Mouse (Mus musculus): ENCODE results near the gene Cbfb.
"Not testable (repeated sequence)": the region's sequence is repeated elsewhere in the genome, so short reads cannot be mapped to it uniquely, and the experiment has no call there.

The Cbfb gene

DNA sequence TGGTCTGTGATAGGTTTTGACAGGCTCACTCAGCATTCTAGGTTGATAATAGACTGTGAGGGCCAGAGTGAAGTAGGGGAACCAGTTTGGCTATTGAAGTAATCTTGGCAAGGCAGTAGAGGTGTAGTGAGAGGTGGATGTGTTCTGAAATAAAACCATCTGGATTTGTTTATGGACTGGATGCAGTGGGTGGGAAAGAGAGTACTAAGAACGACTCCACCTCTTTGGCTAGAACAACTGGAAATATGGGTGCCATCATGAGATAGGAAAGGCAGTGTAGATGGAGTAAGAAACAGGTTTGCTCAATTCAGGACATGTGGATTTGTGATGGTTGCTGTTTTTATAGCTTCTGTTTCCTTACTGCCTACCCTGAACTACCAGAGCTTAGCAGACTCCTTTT, 11.7 kb downstream of the Cbfb start:
- no peak for DNase-seq (ENCODE audit: low read depth, low spot score)

DNA sequence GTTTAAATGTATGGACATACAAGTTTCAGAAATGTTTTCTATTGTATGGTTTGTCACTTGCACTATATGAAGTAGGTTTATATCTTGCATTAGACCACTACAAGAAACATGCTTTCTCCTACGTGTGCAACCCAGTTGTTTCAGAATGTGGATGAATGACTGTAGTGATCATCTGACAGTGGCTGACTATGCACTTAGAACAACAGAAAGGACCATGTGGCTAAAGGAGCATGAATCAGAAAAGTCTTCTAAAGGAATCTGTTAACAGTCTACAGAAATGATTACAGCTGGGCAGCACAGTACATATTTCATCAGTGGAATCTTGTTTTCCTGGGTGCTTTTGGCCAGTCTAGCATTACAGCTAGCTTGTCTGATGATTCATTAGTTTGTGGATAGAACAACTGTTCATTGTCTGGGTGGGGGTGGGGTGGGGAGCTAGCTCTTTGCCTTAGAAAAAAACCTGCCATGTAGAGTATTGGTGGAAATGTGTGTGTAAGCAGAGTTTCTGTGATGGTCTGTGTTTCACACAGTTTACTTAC, 16.1 kb downstream of the Cbfb start:
- no peak for DNase-seq (ENCODE audit: low read depth, low spot score)

DNA sequence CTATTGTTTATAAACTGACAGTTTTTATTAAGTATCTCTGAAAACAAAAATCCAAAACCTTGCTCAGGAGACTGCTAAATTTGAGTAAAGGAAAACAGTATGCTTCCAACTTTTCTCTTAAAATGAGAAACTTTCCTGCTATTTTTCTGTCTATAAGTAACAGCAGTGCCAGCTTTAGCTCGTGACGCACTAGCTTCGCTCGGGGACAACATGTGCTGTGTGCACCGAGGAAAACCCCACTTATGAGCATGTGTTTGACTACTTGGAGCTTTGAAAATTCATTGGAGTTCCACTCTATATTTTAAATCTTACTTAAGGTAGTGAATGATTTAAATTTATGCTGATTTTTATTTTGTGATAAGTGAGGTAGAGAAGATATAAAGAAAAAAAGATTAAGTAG, 21.7 kb downstream of the Cbfb start:
- no peak for DNase-seq (ENCODE audit: low read depth, low spot score)

DNA sequence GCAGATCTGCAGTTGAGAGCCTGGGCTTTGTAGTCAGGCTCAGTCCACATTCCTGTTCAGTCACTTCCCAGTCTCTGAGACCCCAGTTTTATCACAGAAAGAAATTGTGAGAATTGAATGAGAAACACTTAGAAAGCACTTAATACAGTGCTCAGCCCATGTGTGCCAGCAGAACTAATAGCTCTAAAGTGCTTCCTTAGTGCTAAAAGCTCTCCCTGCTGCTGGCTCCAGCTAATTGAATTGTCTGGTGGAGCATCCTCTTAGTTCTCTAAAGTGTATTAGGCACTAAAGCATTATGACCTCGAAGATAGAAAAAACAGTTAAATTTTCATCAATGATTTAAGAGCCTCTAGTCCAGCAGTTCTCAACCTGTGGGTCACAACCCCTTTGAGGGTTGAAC, 35.3 kb downstream of the Cbfb start:
- DNase-seq (ENCODE audit: low read depth, low spot score), result no peak

DNA sequence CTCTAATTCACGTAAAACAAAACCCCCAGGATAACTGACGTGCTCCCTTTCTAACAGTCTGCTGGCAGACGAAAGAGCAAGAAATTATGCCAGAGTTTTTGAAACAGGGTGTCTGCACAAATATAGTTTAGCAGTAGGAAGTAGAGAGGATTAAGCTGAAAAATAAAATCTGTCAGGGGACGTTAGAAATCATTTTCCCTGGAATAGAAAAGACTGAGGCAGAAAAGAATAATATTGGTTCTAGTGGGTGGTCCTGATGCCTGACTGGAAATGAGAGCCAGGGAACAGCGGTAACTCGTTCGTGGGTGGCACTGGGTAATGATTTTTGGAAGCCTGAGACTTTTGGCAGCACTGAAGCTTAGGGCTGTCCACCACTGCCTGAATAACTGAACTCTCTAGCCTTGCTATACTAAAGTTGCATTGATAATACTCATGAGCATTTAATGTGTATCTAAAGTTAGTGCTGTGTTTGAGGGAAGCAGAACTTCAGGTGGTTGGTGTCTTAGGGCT, 36.3 kb downstream of the Cbfb start:
- no peak for DNase-seq (ENCODE audit: low read depth, low spot score)

DNA sequence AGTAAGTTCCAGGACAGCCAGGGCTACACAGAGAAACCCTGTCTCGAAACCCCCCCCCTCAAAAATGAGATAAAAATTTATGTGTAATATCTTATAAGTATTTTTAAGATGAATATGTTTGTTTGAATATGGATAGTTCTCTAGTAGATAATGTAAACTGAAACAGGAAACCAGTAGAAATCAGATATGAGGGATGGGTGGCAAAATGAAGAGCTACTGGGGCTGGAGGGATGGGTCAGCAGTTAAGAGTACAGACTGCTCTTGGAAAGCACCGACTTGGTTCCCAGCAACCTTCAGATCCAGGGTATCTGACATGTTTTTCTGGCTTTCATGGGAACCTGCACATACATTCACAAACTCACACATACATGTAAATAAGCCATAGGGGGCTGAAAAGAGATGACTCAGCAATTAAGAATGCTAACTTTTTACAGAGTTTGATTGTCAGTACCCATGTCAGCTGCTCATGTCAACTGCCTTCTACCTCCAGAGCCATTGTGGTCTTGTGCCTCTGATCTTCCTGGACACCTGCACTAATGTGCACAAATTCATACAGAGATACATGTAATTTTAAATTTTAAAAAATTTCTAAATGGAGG, 37.3 kb downstream of the Cbfb start:
- DNase-seq (ENCODE audit: low read depth, low spot score), result no peak

DNA sequence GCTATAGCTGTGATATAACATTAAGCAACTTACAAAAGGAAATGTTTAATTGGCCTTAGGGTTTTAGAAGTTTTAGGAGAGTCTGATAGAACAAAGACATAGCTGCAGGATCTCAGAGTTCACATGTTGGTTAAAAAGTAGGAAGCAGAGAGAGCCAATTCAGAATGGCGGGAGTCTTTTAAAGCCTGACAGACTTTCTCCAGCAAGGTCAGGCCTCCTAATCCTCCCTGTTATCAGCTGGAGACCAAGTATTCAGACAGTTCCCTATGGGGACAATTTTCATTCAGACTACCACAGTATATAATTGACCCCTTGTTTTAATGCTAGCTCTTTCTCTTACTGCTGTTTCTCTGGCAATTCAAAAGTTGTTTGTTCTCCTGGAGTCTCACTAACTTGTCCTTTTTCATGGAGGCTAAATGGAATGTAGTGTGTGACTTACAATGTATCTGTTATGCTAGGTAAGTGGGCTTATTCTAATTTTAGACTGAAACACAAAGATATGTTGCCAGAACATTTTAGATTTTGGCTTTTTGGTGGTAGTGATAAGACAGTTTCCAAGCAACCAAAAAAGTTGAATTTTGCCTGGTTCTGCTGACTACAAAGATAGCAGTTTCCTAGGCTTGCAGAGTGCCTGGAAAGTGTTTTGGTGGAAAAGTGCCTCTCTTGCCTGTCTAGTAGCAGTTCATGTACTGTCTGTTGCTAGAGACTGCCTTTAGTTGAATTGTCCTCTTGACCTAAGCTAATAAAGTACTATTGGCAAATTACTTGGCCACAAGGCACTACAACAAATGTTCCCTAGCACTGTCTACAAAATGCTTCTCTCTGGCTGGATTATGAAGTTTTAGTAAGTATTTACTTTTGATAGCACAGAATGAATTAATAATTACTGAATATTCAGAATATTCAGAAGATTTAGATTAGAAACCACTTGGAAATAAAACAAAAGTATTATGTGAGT, 39.0 kb downstream of the Cbfb start:
- DNase-seq (ENCODE audit: low read depth, low spot score), result no peak

DNA sequence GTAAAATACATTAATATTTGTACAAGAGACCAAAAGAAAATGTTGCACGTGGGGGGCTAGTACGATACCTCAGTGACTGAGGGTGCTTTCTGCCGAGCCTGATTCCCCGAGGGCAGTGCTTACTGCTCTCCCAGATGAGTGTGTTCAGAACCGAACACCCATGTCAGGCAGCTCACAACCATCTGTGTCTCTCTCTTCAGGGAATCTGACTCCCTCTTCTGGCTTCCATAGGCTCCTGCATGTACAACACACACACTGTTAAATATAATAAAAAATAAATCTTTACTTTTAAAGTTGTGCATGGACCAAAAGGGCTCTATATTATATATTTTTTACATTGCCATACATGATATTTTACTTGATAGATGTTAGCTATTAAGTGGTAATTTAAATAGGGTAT, 43.6 kb downstream of the Cbfb start:
- DNase-seq (ENCODE audit: low read depth, low spot score), result no peak

DNA sequence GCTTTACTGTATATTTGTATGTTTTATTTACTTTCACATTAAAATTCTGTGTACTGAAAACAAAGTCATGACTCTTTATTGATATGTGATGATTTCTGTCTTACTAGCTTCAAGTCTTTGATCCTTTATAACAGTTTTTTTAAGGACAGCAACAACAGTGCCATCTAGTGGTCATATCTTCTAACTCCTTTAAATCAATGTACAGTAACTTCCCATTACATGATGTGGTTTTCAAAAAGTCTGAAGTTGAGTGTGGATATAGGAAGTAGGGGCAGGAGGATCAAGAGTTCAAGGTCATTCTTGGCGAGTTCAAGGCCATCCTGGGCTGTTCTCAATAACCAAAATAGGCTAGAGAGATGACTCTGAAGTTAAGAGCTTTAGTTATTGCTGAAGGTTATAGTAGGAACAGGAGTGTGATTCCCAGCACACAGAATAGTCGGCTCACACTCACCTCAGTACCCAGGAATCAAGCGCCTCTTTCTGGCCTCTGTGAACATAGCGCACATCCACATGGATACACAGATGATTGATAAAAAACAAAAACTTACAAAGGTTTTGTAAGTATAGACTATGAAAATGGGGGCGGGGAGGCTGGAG, 47.5 kb downstream of the Cbfb start:
- DNase-seq (ENCODE audit: low read depth, low spot score), result peak; percentile 23

DNA sequence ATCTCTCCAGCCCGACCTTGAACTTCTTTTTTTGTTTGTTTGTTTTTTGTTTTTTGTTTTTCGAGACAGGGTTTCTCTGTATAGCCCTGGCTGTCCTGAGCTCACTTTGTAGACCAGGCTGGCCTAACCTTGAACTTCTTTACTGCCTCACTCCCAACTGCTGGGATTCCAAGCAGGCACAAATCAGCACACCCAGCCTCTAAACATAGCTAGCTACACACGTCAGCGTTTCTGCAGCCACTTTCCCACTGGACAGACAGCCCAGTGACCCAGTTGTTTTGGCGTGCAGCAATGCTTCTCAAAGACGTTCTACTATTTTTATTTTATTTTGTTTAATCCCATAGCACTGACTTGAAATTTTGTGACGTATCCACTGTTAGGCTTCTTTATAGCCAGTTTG, 53.4 kb downstream of the Cbfb start:
- peak; percentile 23 for DNase-seq (ENCODE audit: low read depth, low spot score)

DNA sequence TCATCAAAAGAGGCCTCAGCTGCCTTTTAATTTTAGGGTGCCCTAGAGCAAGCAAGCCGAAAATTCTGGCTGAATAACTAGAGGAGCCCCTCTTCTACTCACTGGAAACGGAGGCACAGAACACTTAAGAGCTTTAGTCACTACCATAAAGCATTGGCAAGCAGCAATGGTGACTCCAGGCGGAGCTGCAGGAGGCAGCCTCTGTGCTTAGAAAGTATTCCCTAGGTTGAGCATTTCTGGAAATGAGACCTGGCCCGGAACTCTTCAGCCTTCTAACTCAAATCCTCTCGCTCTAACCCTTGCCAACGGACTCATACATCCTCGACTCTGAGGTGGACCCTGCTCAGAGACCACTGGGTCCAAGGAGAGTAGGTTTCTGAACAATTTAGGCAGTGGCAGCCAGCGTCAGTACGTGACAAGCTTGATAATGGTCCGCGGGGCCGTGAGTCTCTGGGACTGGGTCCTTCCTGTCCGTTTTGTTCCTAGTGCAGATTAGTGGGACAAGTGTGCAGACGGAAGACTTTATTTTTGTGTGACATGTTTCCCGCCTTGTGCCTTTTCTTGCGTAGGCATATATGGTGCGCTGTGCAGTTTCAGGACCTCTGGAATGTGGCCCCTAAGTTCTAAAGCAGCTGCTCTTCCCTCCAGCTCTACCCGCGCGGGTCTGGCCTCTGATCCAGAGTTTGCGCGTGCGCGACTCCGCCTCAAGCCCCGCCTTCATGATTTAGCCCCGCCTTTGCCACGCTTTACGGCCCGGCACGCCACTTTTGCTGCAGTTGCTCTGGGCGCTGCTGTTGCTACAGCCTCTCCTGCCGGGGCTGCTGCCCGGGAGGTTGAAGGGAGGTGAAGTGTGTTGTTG, 54.2 kb downstream of the Cbfb start, which contains the start of gene D230025D16Rik:
TSS of gene D230025D16Rik (plus strand) at position 733 of the 859 bp plus-strand sequence.
- DNase-seq (ENCODE audit: low read depth, low spot score), result peak; percentile 93

DNA sequence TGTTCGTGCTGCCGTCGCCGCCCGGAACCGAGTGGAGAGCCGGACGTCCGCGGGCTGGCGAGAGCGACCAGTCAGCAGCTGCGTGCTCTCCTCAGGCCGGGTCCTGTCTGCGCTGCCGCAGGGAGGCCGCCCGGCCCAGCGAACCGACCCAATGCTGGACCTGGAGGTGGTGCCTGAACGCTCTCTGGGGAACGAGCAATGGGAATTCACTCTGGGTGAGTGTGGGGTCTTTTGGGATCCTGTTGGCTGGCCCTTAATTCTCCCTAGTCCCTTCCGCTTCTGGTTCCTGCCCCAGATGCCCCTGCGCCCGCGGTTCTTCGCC, 54.8 kb downstream of the Cbfb start:
- DNase-seq (ENCODE audit: low read depth, low spot score), result no peak

DNA sequence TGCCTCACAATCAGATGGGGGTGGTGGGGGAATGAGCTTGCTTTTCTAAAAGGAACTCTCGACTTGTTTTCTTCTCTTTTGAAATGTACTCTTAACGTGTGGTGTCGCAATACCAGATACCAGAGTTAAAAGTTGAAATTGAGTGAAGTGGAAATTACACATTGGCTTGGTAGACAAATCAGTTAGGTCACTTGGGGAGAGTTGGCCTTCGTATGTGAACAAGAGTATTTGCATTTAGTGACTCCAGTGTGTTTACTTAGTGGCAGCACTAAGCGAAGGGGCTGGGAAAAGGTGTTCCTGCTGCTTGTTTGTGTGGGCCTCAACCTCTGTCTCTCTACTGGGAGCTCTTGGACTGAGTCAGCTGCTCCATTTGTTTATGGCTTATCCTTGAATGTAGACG, 55.4 kb downstream of the Cbfb start:
- DNase-seq (ENCODE audit: low read depth, low spot score), result no peak

DNA sequence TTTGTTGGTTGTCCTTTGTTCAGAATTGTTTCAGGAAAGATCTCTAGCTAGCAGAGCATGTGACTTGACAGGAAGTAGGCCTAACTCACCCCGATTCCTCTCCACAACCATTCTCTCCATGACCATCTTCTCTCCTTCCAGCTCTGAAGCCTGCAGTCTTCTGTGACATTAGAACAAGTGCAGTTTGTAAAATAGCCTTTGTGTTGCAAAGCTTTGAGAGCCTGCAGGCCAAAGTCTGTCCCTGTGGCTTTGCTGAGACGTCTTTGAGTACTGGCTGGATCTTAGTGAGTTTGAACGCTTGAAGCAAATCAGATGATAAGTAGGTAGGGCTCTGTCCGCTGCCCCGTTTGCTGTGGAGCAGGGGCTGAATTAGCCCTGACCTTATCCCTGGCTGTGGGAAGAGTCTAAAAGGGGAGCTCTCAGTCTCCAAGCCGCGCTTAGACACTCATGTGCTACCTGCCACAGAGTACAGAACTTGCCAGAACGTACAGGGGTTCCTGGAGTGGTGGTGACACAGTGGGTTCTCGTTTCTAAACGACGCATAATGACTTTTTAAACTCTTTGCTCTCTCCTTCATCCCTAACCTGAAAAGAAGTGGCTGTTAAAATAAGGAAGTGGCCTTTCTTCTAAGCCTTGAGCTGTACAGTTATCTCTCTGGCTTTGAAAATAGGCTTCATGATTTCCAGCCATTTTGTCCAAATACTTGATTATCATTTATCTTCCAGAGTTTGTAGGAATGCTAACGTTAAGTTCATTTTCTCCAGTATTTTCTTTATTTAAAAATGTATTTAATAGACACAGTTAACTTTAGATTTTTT, 61.2 kb downstream of the Cbfb start:
- no peak for DNase-seq (ENCODE audit: low read depth, low spot score)

DNA sequence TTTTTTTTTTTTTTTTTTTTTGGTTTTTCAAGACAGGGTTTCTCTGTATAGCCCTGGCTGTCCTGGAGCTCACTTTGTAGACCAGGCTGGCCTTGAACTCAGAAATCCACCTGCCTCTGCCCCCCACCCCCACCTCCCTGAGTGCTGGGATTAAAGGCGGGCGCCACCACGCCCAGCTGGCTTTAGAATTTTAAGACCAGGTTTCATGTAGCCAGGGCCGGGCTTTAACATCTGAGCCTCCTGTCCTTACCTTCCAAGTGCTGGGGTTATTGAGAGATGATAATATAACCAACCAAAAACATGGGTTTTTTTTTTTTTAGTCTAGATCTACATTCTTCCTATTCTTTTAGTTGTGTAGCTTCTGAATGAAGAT, 61.8 kb downstream of the Cbfb start:
- DNase-seq (ENCODE audit: low read depth, low spot score), result not testable (repeated sequence)

DNA sequence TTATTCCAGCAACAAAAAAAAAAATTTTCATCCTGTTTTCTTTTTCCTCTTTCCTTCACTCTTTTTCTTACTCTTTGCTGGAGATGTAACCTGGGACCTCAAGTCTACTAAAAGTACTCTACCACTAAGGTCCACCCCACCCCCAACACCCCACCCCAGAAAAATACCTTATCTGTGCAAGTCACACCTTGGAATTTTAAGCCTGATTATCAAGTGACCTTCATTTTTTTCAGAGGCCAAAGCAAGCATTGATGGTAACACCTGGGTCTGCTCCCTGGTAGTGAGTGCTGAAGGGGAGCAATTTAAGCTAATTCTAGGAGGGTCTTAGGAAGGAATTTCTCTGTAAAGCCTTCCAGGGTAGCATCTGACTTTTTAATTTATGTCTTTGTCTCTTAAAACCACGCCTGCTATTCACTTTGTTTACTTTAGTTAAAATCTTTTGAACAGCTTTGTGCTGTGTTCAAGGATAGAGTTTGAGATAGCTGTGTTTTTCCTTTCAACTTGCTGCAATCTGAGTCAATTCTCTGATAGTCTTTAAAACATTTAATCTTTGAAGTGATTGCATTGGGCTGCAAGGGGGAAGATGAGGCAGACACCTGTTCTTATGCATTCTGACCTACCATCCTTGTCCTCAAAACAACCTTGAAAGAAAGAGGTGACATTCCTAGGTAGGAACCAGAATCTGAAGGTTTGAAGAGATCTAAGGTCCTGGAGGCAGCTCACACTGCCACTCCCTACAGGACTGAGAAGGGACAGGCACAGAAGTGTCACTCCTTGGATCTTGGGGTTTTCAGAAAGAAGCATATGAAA, 62.9 kb downstream of the Cbfb start:
- no peak for DNase-seq (ENCODE audit: low read depth, low spot score)

DNA sequence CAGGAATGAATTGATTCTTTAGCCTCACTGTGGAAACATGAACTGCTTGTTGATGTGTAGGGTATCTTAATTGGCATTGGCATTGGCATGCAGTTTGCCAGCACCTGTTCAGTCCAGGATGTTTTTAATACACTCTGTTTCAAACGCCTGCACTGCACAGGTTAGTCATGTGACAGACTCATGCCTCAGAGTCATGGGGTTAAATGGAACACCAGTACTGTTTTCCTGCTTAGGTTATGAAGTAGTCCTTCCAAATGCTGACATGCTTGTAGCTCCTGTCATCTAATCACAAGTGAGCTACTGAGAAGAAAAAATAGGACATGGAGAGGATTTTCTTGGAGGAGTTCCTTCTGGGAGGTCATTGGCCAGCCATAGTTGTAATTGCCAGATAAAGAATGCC, 64.7 kb downstream of the Cbfb start:
- peak; percentile 31 for DNase-seq (ENCODE audit: low read depth, low spot score)

DNA sequence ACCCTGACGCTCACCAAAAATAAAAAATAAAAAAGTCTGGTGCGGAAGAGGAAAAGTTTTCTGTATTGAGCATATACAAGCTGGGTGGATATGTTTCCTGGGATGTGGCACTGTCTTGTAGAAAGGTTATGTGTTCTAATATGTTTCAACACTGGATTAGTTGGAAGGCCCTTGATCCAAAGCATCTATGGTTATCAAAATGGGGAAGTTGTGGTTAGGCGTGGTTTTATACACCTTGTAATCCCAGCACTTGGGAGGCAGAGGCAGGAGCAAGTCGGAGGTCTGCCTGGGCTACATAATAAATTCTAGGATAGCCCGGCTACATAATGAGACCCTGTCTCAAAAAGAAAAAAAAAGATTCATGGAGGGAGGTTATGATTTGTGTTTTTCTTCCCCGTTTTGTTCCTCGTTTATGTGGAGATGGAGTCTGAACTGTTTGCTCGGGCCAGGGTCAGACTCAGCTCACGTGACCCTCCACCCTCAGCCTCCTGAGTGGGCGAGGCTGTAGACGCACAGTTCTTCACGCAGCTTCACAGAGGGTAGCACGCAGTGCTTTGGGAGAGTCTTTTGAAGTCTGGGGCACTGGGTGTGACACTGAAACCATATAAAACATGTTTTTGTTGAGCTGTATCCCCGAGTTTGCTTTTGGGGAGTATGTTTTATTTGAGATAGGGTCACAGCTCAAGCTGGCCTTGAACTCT, 67.1 kb downstream of the Cbfb start:
- DNase-seq (ENCODE audit: low read depth, low spot score), result no peak

DNA sequence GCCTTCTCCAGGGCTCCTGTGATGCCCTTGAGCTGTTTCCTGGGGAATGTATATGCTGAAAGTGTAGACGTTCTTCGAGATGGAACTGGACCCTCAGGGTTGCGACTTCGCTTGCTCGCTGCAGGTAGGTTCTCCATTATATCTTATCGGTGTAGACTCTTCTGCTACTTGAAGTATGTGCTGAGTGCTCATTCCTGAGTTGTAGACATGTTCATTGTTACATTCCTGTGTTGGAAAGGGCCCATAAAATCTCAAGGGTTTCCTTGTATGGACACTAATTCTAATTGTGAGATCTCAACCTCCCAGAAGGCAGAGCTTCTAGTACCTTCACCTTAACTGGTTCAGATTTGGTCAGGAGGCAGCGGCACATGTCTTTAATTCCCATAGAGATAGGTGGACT, 70.5 kb downstream of the Cbfb start:
- DNase-seq (ENCODE audit: low read depth, low spot score), result no peak

All from skeletal muscle tissue, adult 2 months (tissue).